Mouse (Mus musculus) 416B (cell line): ENCODE measurements at regions not wholly inside any gene's neighbourhood (a gene's known extent, or its start where the extent isn't known, plus 50 kb on each side); places are given as distances from the start of the nearest gene placed in this dataset.

Experiments used
- DNase-seq: peaks from one replicate; pipeline ENCODE4 v3.0.0; 2011; ENCODE audit warnings: low read depth

DNA sequence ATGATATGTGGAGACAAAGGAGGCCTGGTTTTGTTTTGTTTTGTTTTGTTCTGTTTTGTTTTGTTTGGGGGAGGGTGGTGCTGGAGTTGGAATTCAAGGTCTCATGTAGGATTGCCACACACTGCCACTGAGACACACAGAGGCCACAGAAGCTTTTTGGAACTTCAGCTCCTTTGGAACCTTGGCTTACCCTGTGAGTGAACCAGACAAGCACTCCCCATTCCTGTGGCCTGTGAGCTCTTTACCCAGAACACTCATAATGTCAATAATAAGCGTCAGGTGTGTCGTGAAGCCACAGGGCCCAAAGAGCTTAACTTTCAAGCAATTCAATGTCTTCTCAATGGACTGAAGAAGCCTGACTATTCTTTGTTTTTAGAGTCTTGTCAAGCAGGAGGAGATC is 70.2 kb upstream of the Il15 start:
- no peak for DNase-seq

DNA sequence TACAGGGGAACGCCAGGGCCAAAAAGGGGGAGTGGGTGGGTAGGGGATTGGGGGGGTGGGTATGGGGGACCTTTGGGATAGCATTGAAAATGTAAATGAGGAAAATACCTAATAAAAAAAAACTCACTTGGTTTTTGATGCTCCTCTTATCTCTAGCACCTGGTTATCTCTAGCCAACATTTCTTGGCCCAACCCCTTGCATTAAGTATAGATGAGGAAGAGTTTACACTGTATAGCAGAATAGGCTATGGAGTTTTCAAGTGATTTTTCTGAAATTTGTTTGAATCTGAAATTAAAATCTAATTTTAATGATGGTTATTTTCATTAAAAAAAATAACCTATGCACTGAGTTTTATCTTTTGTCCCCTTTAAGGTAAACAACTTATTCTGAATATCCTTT is 68.8 kb upstream of the Il15 start:
- no peak for DNase-seq

DNA sequence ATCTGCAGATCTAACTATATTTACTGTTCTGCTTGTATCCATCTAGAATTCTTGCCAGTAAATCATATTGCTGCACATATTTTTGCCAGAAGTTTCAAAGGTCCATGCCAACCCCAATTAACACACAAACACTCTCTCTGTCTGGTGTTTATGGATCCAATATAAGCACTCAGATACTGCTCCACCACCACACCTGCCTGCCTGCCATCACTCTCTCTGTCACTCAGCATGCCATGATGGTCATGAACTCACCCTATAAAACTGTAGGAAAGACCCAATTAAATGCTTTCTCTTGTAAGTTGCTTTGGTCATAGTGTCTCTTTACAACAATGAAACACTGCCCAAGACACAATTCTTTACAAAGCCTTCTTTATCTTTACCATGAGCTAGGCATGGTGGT is 66.8 kb upstream of the Il15 start:
- no peak for DNase-seq

DNA sequence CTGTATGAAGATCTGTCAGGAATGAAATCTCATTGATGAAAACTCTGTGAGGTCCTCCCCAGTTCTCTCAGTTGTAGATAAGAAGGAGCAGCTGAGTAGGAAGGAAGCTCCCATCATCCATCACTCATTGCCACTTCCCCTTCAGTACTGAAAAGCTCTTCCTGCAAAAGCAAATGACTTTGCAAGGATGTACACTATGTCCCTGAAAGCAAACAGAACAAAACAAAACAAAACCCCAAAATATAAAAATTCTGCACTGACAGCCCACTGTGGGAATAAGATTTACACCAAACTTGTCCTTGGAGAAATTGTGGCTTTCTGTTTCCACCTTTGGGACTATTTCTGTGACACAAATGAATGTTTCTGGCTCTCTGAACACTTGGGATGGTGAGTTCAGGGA is 59.8 kb upstream of the Il15 start:
- DNase-seq = peak; percentile 52

DNA sequence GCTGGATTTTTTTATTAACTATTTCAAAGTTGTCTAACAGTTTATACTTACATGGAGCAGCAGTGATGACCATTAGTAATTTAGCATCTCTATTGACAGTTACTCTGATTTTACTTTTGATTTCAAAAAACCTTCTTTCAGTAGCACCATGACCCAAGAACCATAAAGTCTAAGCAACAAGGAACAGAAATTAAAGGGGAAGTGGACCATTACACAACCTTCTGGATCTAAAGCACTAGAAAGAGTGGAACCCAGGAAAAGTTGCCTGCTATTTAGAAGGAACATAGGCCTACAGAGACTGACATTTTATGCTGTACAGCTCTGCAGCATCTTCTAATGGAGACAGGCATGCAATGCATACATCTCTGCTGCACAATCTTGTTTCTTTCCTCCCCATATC is 56.0 kb upstream of the Il15 start:
- no peak for DNase-seq

DNA sequence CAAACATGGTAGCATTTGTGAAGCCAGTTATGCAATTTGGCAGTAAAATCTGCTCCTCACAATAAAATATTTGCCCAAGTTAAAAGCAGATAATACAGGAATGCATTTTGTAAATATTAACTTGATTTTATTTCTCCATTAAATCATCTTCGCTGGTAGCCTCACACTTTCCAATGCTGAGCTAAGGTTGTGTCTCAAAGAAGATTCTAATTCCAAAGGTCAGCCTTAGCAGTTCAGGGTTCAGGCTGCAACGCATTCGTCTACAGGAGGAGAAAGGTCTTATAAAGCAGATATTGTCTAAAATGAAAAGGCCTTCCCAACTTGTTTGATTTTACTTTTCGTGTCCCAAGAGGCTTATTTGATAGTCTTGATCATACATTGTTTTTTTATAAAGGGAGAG is 51.0 kb upstream of the Il15 start:
- DNase-seq = no peak
